Mouse (Mus musculus) ES-Bruce4 (cell line): ENCODE measurements around the gene A030005K14Rik.

Experiments
- CTCF ChIP-seq: IDR thresholded peaks from one replicate; pipeline ENCODE4 v1.8.1; 2011; ENCODE audit warnings: low read depth, low read length
- EP300 ChIP-seq: IDR thresholded peaks from 2 replicates; pipeline ENCODE4 v1.6.1; 2011; ENCODE audit warnings: low read depth, low read length; ENCODE audit not compliant: insufficient read depth
- POLR2A ChIP-seq: IDR thresholded peaks from one replicate; pipeline ENCODE4 v1.8.1; 2011; ENCODE audit warnings: low read length; ENCODE audit not compliant: insufficient read depth

DNA sequence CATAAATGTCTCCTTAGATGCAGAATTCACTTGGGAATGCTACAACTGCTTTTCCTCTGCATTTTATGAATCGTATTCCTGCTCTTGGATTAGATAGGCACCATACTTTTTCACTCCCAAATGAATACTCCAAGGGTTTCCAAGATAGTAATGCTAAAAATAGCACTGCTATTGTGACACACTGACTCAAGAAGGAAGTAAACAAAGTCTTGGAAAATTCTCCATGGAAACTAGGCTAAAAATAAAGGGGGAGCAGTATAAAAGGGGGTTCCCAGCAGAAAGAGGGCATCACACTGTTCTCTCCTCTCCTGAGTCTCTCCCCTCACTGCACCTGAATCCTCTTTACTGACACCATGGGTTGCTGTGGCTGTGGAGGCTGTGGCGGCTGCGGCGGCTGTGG is 1.5 kb upstream of the A030005K14Rik start, which contains the start of gene Krtap28-13:
- TF ChIP-seq CTCF (no peak), POLR2A (no peak), EP300 (no peak)
